Mouse (Mus musculus) forebrain, embryonic 14.5 days (tissue): Measurements from ENCODE around the gene Pus7. TPM values are rescaled to one million over a fixed set of nuclear protein-coding genes. Genes with fewer than 3 reads are reported as not detected.
"Not testable (repeated sequence)": the region's sequence is repeated elsewhere in the genome, so short reads cannot be mapped to it uniquely, and the experiment has no call there.

Source experiments
- ATAC-seq: fragments of 200-750 bp; cut with Nextera tagmentation; 2 replicates; pipeline ENCODE4 v1.8.0; 2017; ENCODE audit warnings: mild to moderate bottlenecking, moderate library complexity
- DNase-seq: peaks from one replicate; pipeline ENCODE4 v3.0.0-alpha.2; 2015; ENCODE audit warnings: low spot score
- H3K27ac ChIP-seq: fragments of 300-500 bp; sonication (generic); 2 replicates; pipeline ENCODE4 v1.5.1; 2014; ENCODE audit warnings: low read depth, mild to moderate bottlenecking, control low read depth, low read length, moderate library complexity
- H3K27me3 ChIP-seq: fragments of 300-500 bp; sonication (generic); replicated peaks from 2 replicates; pipeline ENCODE4 v1.6.1; 2014; ENCODE audit warnings: low read length, control low read depth, mixed read lengths; ENCODE audit not compliant: control insufficient read depth, insufficient read depth
- H3K36me3 ChIP-seq: fragments of 300-500 bp; sonication (generic); 2 replicates; pipeline ENCODE4 v1.6.1; 2014; ENCODE audit warnings: low read length, control low read depth; ENCODE audit not compliant: control insufficient read depth, insufficient read depth
- H3K4me1 ChIP-seq: fragments of 300-500 bp; sonication (generic); 2 replicates; pipeline ENCODE4 v1.6.1; 2014; ENCODE audit warnings: antibody characterized with exemption, low read length, control low read depth; ENCODE audit not compliant: control insufficient read depth, insufficient read depth
- H3K4me2 ChIP-seq: fragments of 300-500 bp; sonication (generic); 2 replicates; pipeline ENCODE4 v1.6.1; 2014; ENCODE audit warnings: mild to moderate bottlenecking, control low read depth, low read length
- H3K4me3 ChIP-seq: fragments of 300-500 bp; sonication (generic); 2 replicates; pipeline ENCODE4 v1.5.1; 2014; ENCODE audit warnings: low read depth, low read length, control low read depth
- H3K9ac ChIP-seq: fragments of 300-500 bp; sonication (generic); 2 replicates; pipeline ENCODE4 v1.6.1; 2014; ENCODE audit warnings: mild to moderate bottlenecking, low read length, control low read depth, moderate library complexity
- H3K9me3 ChIP-seq: fragments of 300-500 bp; sonication (generic); replicated peaks from 2 replicates; pipeline ENCODE4 v1.6.1; 2016; ENCODE audit warnings: low read length, control low read depth, mixed read lengths; ENCODE audit not compliant: control insufficient read depth
- WGBS: fragments of 180-500 bp; shearing (Covaris S2); extraction: QIAGEN DNeasy Blood & Tissue Kit; methylation state at CpG from one replicate; pipeline ENCODE4 v1.1.7; 2014; 5-methylcytosine and 5-hydroxymethylcytosine counted together
- polyA plus RNA-seq: library from polyadenylated mRNA; unstranded; fragments of >200 nt; fragmentation: Nextera tagmentation; extraction: Ambion mirVana; gene quantifications from 2 replicates; pipeline ENCODE4 v1.2.1, GENCODE M21; 2014

Gene Pus7
- polyA plus RNA-seq, 1 experiment from 2014 or later, result 11.6 TPM

DNA sequence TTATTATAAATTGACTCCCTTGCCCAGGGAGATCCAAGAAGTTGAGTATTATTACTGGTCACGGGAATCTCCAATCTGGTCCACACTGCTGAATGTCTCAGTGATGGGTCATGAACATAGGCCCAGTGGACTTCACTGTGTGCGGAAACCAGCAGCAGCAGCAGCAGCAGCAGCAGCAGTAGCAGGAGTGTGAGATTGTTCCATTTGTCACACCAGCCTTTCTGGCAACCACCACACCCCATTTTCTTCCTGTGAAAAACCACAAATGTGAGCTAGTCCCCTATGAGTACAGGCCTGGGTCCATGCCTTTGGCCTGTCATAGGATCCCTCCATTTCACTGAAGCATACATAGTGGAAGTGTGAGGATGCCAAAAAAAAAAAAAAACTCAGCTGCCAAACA, 61.6 kb downstream of the Pus7 start:
- WGBS, result 92% methylated on average over 2 of the region's 2 CpGs
- no peak for ATAC-seq

DNA sequence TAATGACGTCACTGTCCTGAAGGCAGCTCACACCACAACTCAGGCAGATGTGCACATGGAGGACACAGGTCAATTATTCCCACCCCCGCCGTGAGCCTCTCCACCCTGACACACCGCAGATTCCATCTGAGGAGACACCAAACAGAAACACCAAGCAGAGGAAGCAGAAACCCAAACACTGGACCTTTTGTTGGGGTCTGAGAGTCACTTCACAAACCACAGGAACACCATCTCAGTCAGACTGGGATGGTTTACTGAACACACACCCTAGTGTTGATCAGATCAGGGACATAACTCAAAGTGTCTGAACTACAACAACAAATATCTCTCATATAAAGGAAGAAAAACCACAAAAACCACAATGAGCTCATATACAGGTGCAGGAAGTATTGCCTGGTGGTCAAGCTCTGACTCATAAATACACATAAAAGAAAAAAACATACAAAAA, 64.6 kb downstream of the Pus7 start:
- no peak for DNase-seq
- WGBS, result 92% methylated on average over 4 of the region's 4 CpGs
- H3K4me2 ChIP-seq, result no peak overlapping the region
- H3K9ac ChIP-seq, result no peak overlapping the region
- no peaks in the 10 kb centered on the region for H3K27me3 ChIP-seq
- H3K4me1 ChIP-seq, result no peaks in the 10 kb centered on the region
- H3K27ac ChIP-seq, result no peak overlapping the region
- ATAC-seq, result no peak
- H3K4me3 ChIP-seq, result no peak overlapping the region
- H3K9me3 ChIP-seq, result no peaks in the 10 kb centered on the region
- H3K36me3 ChIP-seq, result no peaks in the 10 kb centered on the region

More for the DNA sequence above, 61.6 kb downstream of the Pus7 start:
- Histone ChIP-seq H3K9me3 (no peaks in the 10 kb centered on the region), H3K4me3 (no peak overlapping the region), H3K27ac (no peak overlapping the region), H3K36me3 (no peaks in the 10 kb centered on the region), H3K9ac (no peak overlapping the region), H3K4me2 (no peak overlapping the region), H3K4me1 (no peaks in the 10 kb centered on the region), H3K27me3 (no peaks in the 10 kb centered on the region)
- no peak for DNase-seq

GRCm38 (mm10) chr5:23718182-23718534, 65.4 kb downstream of the Pus7 start:
- Histone ChIP-seq H3K4me1 (no peaks in the 10 kb centered on the region), H3K9ac (no peak overlapping the region), H3K27me3 (no peaks in the 10 kb centered on the region), H3K27ac (no peak overlapping the region), H3K4me2 (no peak overlapping the region), H3K9me3 (no peaks in the 10 kb centered on the region), H3K4me3 (no peak overlapping the region), H3K36me3 (no peaks in the 10 kb centered on the region)
- no peak for ATAC-seq
- WGBS, result 62% methylated on average over 1 of the region's 1 CpGs
- DNase-seq, result no peak

DNA sequence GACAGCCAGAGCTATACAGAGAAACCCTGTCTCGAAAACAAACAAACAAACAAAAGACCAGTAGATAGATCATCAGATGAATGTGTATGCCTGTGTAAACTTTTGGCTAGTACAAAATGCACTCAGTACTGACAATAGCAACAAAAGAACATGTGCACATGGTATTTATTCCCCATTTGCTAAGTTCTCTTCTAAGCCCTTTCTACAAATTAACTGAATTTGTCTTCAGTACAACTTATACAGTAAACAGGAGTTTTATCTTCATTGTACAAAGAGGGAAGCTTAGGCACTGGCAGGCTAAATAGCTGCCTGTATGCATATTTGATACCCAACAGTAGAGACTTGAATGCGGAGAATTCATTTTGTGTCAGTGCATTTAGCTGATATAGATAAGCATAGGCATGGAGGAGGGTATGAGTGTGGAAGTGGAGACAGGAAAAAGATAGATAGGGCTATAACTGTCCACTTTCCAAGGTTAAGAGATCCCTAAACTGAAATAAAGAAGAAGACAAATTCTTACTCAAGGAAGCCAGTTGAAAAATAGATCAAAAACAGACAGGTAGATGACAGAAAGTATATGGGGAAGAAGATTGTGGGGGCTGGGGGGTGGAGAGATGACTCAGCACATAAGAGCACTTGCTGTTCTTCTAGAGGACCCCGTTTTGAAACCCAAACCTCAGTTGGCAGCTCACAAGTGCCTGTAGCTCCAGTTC, 65.9 kb downstream of the Pus7 start:
- H3K4me3 ChIP-seq, result no peak overlapping the region
- no peaks in the 10 kb centered on the region for H3K9me3 ChIP-seq
- WGBS, result 87% methylated on average over 3 of the region's 3 CpGs
- H3K4me1 ChIP-seq, result no peaks in the 10 kb centered on the region
- DNase-seq (no peak), ATAC-seq (no peak)
- H3K4me2 ChIP-seq, result no peak overlapping the region
- H3K27ac ChIP-seq, result no peak overlapping the region
- H3K9ac ChIP-seq, result no peak overlapping the region
- H3K27me3 ChIP-seq, result no peaks in the 10 kb centered on the region
- no peaks in the 10 kb centered on the region for H3K36me3 ChIP-seq

- no peak overlapping the region for H3K4me3 ChIP-seq
- no peaks in the 10 kb centered on the region for H3K27me3 ChIP-seq
- H3K9ac ChIP-seq, result no peak overlapping the region
- peaks cover 14% of the 10 kb centered on the region for H3K36me3 ChIP-seq
- H3K4me1 ChIP-seq, result no peaks in the 10 kb centered on the region
- DNase-seq (no peak), ATAC-seq (no peak)
- no peaks in the 10 kb centered on the region; the same call in 1 of the 2 replicates for H3K9me3 ChIP-seq
- no peak overlapping the region for H3K4me2 ChIP-seq
- no peak overlapping the region for H3K27ac ChIP-seq
- WGBS, result 88% methylated on average over 8 of the region's 8 CpGs
Observed at GRCm38 (mm10) chr5:23713401-23714335, 69.8 kb downstream of the Pus7 start.

- peak overlapping the region; percentile 76 for H3K4me2 ChIP-seq
- H3K27me3 ChIP-seq, result no peaks in the 10 kb centered on the region
- no peaks in the 10 kb centered on the region for H3K4me1 ChIP-seq
- ATAC-seq, result peak; percentile 98
- WGBS, result 4% methylated on average over 59 of the region's 60 CpGs
- peaks cover 18% of the 10 kb centered on the region for H3K36me3 ChIP-seq
- H3K4me3 ChIP-seq, result peak overlapping the region; percentile 60
- no peaks in the 10 kb centered on the region; the same call in 1 of the 2 replicates for H3K9me3 ChIP-seq
- H3K27ac ChIP-seq, result peak overlapping the region; percentile 48; the same call in 1 of the 2 replicates
- peak; percentile 61 for DNase-seq
- peak overlapping the region; percentile 75 for H3K9ac ChIP-seq
Observed at GRCm38 (mm10) chr5:23712130-23713001, 71.1 kb downstream of the Pus7 start.

- ATAC-seq (peak; percentile 18; the same call in 1 of the 2 replicates), DNase-seq (peak; percentile 24)
- Histone ChIP-seq H3K4me2 (peak overlapping the region; percentile 76), H3K36me3 (peaks cover 18% of the 10 kb centered on the region), H3K27ac (0 out of 2 replicates have a peak overlapping the region, but pooled peaks have one; percentile 48), H3K4me3 (peak overlapping the region; percentile 60), H3K9ac (peak overlapping the region; percentile 75)
- H3K4me1 ChIP-seq, H3K27me3 ChIP-seq, H3K9me3 ChIP-seq: not testable (repeated sequence)
- WGBS, result 56% methylated on average over 6 of the region's 6 CpGs
Observed at GRCm38 (mm10) chr5:23711671-23712129, 71.8 kb downstream of the Pus7 start.

- H3K27ac ChIP-seq, result no peak overlapping the region
- H3K9me3 ChIP-seq, result no peaks in the 10 kb centered on the region; the same call in 1 of the 2 replicates
- no peak overlapping the region for H3K4me3 ChIP-seq
- no peak overlapping the region; the same call in 1 of the 2 replicates for H3K4me2 ChIP-seq
- DNase-seq, result no peak
- WGBS, result 97% methylated on average over 4 of the region's 4 CpGs
- H3K27me3 ChIP-seq, result no peaks in the 10 kb centered on the region
- ATAC-seq, result no peak
- peaks cover 18% of the 10 kb centered on the region for H3K36me3 ChIP-seq
- H3K4me1 ChIP-seq, result no peaks in the 10 kb centered on the region
- no peak overlapping the region for H3K9ac ChIP-seq
Observed at GRCm38 (mm10) chr5:23711244-23711643, 72.3 kb downstream of the Pus7 start.
